Mouse (Mus musculus) cerebellum, adult 2 months (tissue): ENCODE measurements around the gene Rap2a.

Experiments used
- CTCF ChIP-seq: fragments of 200-500 bp; IDR thresholded peaks from 2 replicates; pipeline ENCODE4 v1.5.1; 2011; ENCODE audit warnings: low read depth, mild to moderate bottlenecking, control low read depth, low read length, moderate library complexity, borderline replicate concordance; ENCODE audit not compliant: insufficient read depth
- POLR2A ChIP-seq: fragments of 200-500 bp; IDR thresholded peaks from 2 replicates; pipeline ENCODE4 v1.6.1; 2011; ENCODE audit warnings: low read length, control low read depth, borderline replicate concordance; ENCODE audit not compliant: insufficient read depth

DNA sequence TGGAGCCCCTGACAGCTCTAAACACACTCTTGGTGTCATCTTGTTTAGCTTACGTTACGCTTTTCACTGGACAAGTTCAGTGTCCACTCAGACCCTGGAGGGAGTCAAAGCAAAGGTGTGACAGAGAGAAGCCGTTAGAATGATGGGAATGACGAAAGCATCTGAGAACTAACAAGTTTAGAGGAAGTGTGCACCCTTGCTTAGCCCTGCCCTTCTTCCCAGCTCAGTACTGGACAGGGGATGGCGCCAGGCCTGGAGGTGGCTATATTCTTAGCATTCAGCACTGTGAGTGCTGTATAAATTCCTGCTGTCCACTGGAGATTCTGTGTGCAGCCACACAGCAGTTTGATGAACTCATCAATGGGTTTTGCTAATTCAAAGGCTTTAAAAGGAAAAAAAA lies 18.6 kb downstream of the Rap2a start:
- TF ChIP-seq CTCF (no peak), POLR2A (no peak)
